Mouse (Mus musculus) CH12.LX (cell line): ENCODE measurements at regions not wholly inside any gene's neighbourhood (a gene's known extent, or its start where the extent isn't known, plus 50 kb on each side); places are given as distances from the start of the nearest gene placed in this dataset.

Experiments used
- DNase-seq: peaks from one replicate; pipeline ENCODE4 v3.0.0-alpha.2; 2013; ENCODE audit errors: extremely low read depth
- H3K27ac ChIP-seq: 2 replicates; pipeline ENCODE4 v1.5.1; 2012; ENCODE audit warnings: low read depth, mild to moderate bottlenecking, control low read depth, moderate library complexity; ENCODE audit not compliant: insufficient read depth
- H3K27me3 ChIP-seq: replicated peaks from 2 replicates; pipeline ENCODE3; 2012; ENCODE audit warnings: inconsistent platforms
- H3K36me3 ChIP-seq, 2 experiments: replicated peaks in 1 of 2; 2 replicates each; pipeline versions ENCODE3 to v1.6.1; 2012; ENCODE audit warnings: inconsistent platforms in 1 of 2, low read length in 1 of 2, mild to moderate bottlenecking in 1 of 2, mixed read lengths in 1 of 2, moderate library complexity in 1 of 2; ENCODE audit not compliant: control insufficient read depth in 1 of 2, insufficient read depth in 1 of 2
- H3K4me1 ChIP-seq, 2 experiments: 2 replicates each; pipeline ENCODE4 v1.6.1; 2012; ENCODE audit warnings: inconsistent platforms in 1 of 2, moderate library complexity in 1 of 2; ENCODE audit not compliant: insufficient read depth in 2 of 2, control insufficient read depth in 1 of 2
- H3K4me2 ChIP-seq: 2 replicates; pipeline ENCODE4 v1.6.1; 2012; ENCODE audit warnings: low read depth, mild to moderate bottlenecking, control low read depth; ENCODE audit not compliant: poor library complexity, insufficient read depth, severe bottlenecking
- H3K4me3 ChIP-seq, 3 experiments: fragments of 150-350 bp in 1 of 3; sonication (generic) in 1 of 3; replicated peaks in 1 of 3; 2 replicates each; pipeline versions ENCODE3 to v1.5.1; 2011 to 2012; ENCODE audit warnings: low read depth in 2 of 3, low read length in 2 of 3, mild to moderate bottlenecking in 2 of 3, moderate library complexity in 2 of 3, control low read depth in 1 of 3, improper control_type of control experiment in 1 of 3, inconsistent platforms in 1 of 3, mixed read lengths in 1 of 3; ENCODE audit not compliant: poor library complexity in 1 of 3
- H3K79me2 ChIP-seq: replicated peaks from 2 replicates; pipeline ENCODE4 v1.6.1; 2012; ENCODE audit warnings: mild to moderate bottlenecking, moderate library complexity; ENCODE audit not compliant: control insufficient read depth, poor library complexity, insufficient read depth, severe bottlenecking; ENCODE audit errors: extremely low read depth
- H3K9ac ChIP-seq: 2 replicates; pipeline ENCODE4 v1.6.1; 2012; ENCODE audit warnings: low read depth, mild to moderate bottlenecking, control low read depth, moderate library complexity; ENCODE audit not compliant: insufficient read depth
- H3K9me3 ChIP-seq: replicated peaks from 2 replicates; pipeline ENCODE3; 2012; ENCODE audit warnings: low read length, inconsistent platforms, mixed read lengths
- BHLHE40 ChIP-seq: IDR thresholded peaks from 2 replicates; pipeline ENCODE4 v1.6.1; 2011; ENCODE audit warnings: mild to moderate bottlenecking, low read depth, low read length, improper control_type of control experiment
- CTCF ChIP-seq, 2 experiments: IDR thresholded peaks in 1 of 2; conservative IDR thresholded peaks in 1 of 2; 2 replicates each; pipeline ENCODE4 v1.5.1; 2011 to 2012; ENCODE audit warnings: low read depth in 2 of 2, low read length in 2 of 2, improper control_type of control experiment in 1 of 2, inconsistent platforms in 1 of 2, mild to moderate bottlenecking in 1 of 2, moderate library complexity in 1 of 2
- ELF1 ChIP-seq: IDR thresholded peaks from 2 replicates; pipeline ENCODE4 v1.6.1; 2014; ENCODE audit warnings: low read depth, mild to moderate bottlenecking, inconsistent platforms, low read length, improper control_type of control experiment
- EP300 ChIP-seq: IDR thresholded peaks from 2 replicates; pipeline ENCODE4 v1.6.1; 2011; ENCODE audit warnings: low read length, improper control_type of control experiment
- GABPA ChIP-seq: IDR thresholded peaks from 2 replicates; pipeline ENCODE4 v1.6.1; 2012; ENCODE audit warnings: low read depth, low read length, improper control_type of control experiment, inconsistent platforms; ENCODE audit not compliant: insufficient replicate concordance
- IRF4 ChIP-seq: IDR thresholded peaks from 2 replicates; pipeline ENCODE4 v1.6.1; 2014; ENCODE audit warnings: low read depth, mild to moderate bottlenecking, inconsistent platforms, low read length, improper control_type of control experiment
- JUN ChIP-seq: IDR thresholded peaks from 2 replicates; pipeline ENCODE4 v1.6.1; 2011; ENCODE audit warnings: low read depth, mild to moderate bottlenecking, low read length, improper control_type of control experiment, moderate library complexity; ENCODE audit not compliant: insufficient read depth
- KAT2A ChIP-seq: IDR thresholded peaks from 2 replicates; pipeline ENCODE4 v1.6.1; 2012; ENCODE audit warnings: low read length, improper control_type of control experiment, inconsistent platforms; ENCODE audit not compliant: insufficient replicate concordance
- MAFK ChIP-seq: IDR thresholded peaks from 2 replicates; pipeline ENCODE4 v1.6.1; 2011; ENCODE audit warnings: low read length, improper control_type of control experiment; ENCODE audit not compliant: insufficient replicate concordance
- MAX ChIP-seq: IDR thresholded peaks from 2 replicates; pipeline ENCODE4 v1.6.1; 2011; ENCODE audit warnings: low read length, improper control_type of control experiment
- MAZ ChIP-seq: IDR thresholded peaks from 2 replicates; pipeline ENCODE4 v1.6.1; 2012; ENCODE audit warnings: low read depth, mild to moderate bottlenecking, inconsistent platforms, low read length, improper control_type of control experiment, moderate library complexity
- MXI1 ChIP-seq: IDR thresholded peaks from 2 replicates; pipeline ENCODE4 v1.6.1; 2011; ENCODE audit warnings: mild to moderate bottlenecking, low read depth, low read length, improper control_type of control experiment
- NELFE ChIP-seq: IDR thresholded peaks from 2 replicates; pipeline ENCODE4 v1.6.1; 2011; ENCODE audit warnings: low read depth, low read length, improper control_type of control experiment
- POLR2A ChIP-seq: IDR thresholded peaks from 2 replicates; pipeline ENCODE4 v1.6.1; 2011; ENCODE audit warnings: low read depth, mild to moderate bottlenecking, improper control_type of control experiment, low read length
- POLR2AphosphoS2 ChIP-seq: IDR thresholded peaks from 2 replicates; pipeline ENCODE4 v1.6.1; 2011; ENCODE audit warnings: low read depth, low read length, improper control_type of control experiment
- RAD21 ChIP-seq: IDR thresholded peaks from 2 replicates; pipeline ENCODE4 v1.6.1; 2011; ENCODE audit warnings: low read depth, mild to moderate bottlenecking, low read length, improper control_type of control experiment, moderate library complexity
- TBP ChIP-seq: conservative IDR thresholded peaks from 2 replicates; pipeline ENCODE4 v1.6.1; 2011; ENCODE audit warnings: low read depth, low read length, improper control_type of control experiment
- TCF12 ChIP-seq: IDR thresholded peaks from 2 replicates; pipeline ENCODE4 v1.6.1; 2014; ENCODE audit warnings: low read depth, mild to moderate bottlenecking, inconsistent platforms, low read length, improper control_type of control experiment
- USF1 ChIP-seq: IDR thresholded peaks from 2 replicates; pipeline ENCODE4 v1.6.1; 2014; ENCODE audit warnings: low read depth, mild to moderate bottlenecking, inconsistent platforms, low read length, improper control_type of control experiment
- ZKSCAN1 ChIP-seq: IDR thresholded peaks from 2 replicates; pipeline ENCODE4 v1.6.1; 2012; ENCODE audit warnings: low read depth, inconsistent platforms, low read length, improper control_type of control experiment, borderline replicate concordance
- ZMIZ1 ChIP-seq: IDR thresholded peaks from 2 replicates; pipeline ENCODE4 v1.6.1; 2012; ENCODE audit warnings: low read depth, mild to moderate bottlenecking, inconsistent platforms, low read length, improper control_type of control experiment
- ZNF384 ChIP-seq: IDR thresholded peaks from 2 replicates; pipeline ENCODE4 v1.6.1; 2012; ENCODE audit warnings: low read depth, low read length, improper control_type of control experiment, inconsistent platforms
- dilution Hi-C: fragments of 300-500 bp; cut with MboI; formaldehyde crosslinking; loops from 2 replicates; pipeline ENCODE4 v1.14.3; 2020; ENCODE audit warnings: low sequenced_read_pairs; ENCODE audit not compliant: extremely low pct_unique_long_range_greater_than_20kb, extremely low pct_ligation_motif_present
- in situ Hi-C: fragments of 300-500 bp; cut with MboI; formaldehyde crosslinking; loops from 3 replicates; pipeline ENCODE4 v1.14.3; 2019; ENCODE audit warnings: low sequenced_read_pairs, low pct_ligation_motif_present, low pct_unique_long_range_greater_than_20kb, mixed read lengths

- Histone ChIP-seq H3K9ac (no peak overlapping the region), H3K4me3 (no peak overlapping the region), H3K4me2 (no peak overlapping the region), H3K27me3 (peaks cover 47% of the 10 kb centered on the region), H3K4me1 (no peaks in the 10 kb centered on the region), H3K79me2 (no peaks in the 10 kb centered on the region), H3K9me3 (peaks cover 26% of the 10 kb centered on the region), H3K27ac (no peak overlapping the region)
- dilution Hi-C loops (no loop called here), in situ Hi-C loops (no loop called here)
- no peak for DNase-seq
- TF ChIP-seq NELFE (no peak), IRF4 (no peak)
- TF ChIP-seq, all 38 proteins: peak for 0
- no peaks in the 10 kb centered on the region for H3K36me3 ChIP-seq
Observed at GRCm38 (mm10) chr17:27294208-27294604, 89.9 kb upstream of the Lemd2 start.

- Histone ChIP-seq H3K9me3 (peaks cover 26% of the 10 kb centered on the region), H3K36me3 (no peaks in the 10 kb centered on the region), H3K79me2 (no peaks in the 10 kb centered on the region), H3K27me3 (peaks cover 43% of the 10 kb centered on the region), H3K27ac (no peak overlapping the region), H3K4me3 (no peak overlapping the region), H3K4me2 (no peak overlapping the region), H3K9ac (no peak overlapping the region), H3K4me1 (no peaks in the 10 kb centered on the region)
- dilution Hi-C loops (no loop called here), in situ Hi-C loops (no loop called here)
- TF ChIP-seq BHLHE40 (no peak), ZNF384 (no peak), POLR2AphosphoS2 (no peak), MAFK (no peak), ELF1 (no peak), KAT2A (no peak), CTCF (conservative IDR thresholded peaks at IDR 0.05 in 1 of 2, IDR thresholded peaks at IDR 0.05 in 1 of 2; ENCODE audit: low read depth in 2 of 2, low read length in 2 of 2) (no peak)
- no peak for DNase-seq
Observed at GRCm38 (mm10) chr17:27293586-27294207, 89.4 kb upstream of the Lemd2 start.

GRCm38 (mm10) chr17:27291673-27292072 lies 87.4 kb upstream of the Lemd2 start:
- H3K27me3 ChIP-seq: peaks cover 23% of the 10 kb centered on the region
- H3K4me1 ChIP-seq: no peaks in the 10 kb centered on the region
- no peak for TF ChIP-seq EP300
- no peak for TF ChIP-seq MAX
- no peak for TF ChIP-seq POLR2AphosphoS2
- no peak for TF ChIP-seq ZNF384
- no peak for TF ChIP-seq MAFK
- TF ChIP-seq MAZ: no peak
- no peak for TF ChIP-seq TCF12
- TF ChIP-seq ZKSCAN1: no peak
- no peak for TF ChIP-seq GABPA
- TF ChIP-seq TBP: no peak
- no peak for TF ChIP-seq JUN
- TF ChIP-seq USF1: no peak
- no peak for TF ChIP-seq RAD21
- no peak for TF ChIP-seq NELFE
- TF ChIP-seq POLR2A: no peak
- no peak for TF ChIP-seq BHLHE40
- no peak for TF ChIP-seq ZMIZ1
- TF ChIP-seq MXI1: no peak
- TF ChIP-seq CTCF (conservative IDR thresholded peaks at IDR 0.05 in 1 of 2, IDR thresholded peaks at IDR 0.05 in 1 of 2; ENCODE audit: low read depth in 2 of 2, low read length in 2 of 2): no peak
- no peaks in the 10 kb centered on the region for H3K79me2 ChIP-seq
- H3K9ac ChIP-seq: no peak overlapping the region
- peaks cover 23% of the 10 kb centered on the region for H3K9me3 ChIP-seq
- no peak overlapping the region for H3K4me2 ChIP-seq
- in situ Hi-C loops: no loop called here
- H3K4me3 ChIP-seq: no peak overlapping the region
- DNase-seq: no peak
- dilution Hi-C loops: no loop called here
- no peak overlapping the region for H3K27ac ChIP-seq
- H3K36me3 ChIP-seq: no peaks in the 10 kb centered on the region
